Mouse (Mus musculus): Measurements from ENCODE around the gene Olfr523. TPM values are rescaled to one million over a fixed set of nuclear protein-coding genes. Genes with fewer than 3 reads are reported as not detected.
A peak's percentile ranks its signal among the peaks of the same experiment; 100 is the strongest.

The Olfr523 gene
- total RNA-seq, 2 experiments from 2014 or later: not detected

- DNase-seq: no peak
Measured at GRCm38 (mm10) chr7:140180692-140181091, 7.7 kb downstream of the Olfr523 start.

DNA sequence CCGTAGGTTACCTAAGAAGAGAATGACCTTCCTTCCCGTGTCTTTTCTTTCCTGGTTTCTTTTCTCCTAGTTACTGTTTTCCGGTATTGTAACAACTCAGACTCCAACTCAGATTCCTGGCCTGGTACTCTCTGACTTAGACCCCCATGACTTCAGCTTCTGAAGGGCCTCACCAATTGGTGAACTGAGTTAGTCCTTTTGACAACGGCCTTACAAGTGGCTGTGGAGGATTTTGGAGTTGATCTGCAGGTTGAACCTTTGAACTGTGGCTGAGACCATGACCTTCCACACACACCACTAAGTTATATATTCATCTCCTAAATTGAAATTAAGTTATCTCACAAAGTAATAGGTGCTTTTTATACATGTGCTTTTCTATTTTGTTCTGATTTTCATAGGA, 11.2 kb downstream of the Olfr523 start:
- DNase-seq: no peak

GRCm38 (mm10) chr7:140186646-140187620, 13.9 kb downstream of the Olfr523 start:
- DNase-seq: peak in 1 of 2 experiments; percentile 2

DNA sequence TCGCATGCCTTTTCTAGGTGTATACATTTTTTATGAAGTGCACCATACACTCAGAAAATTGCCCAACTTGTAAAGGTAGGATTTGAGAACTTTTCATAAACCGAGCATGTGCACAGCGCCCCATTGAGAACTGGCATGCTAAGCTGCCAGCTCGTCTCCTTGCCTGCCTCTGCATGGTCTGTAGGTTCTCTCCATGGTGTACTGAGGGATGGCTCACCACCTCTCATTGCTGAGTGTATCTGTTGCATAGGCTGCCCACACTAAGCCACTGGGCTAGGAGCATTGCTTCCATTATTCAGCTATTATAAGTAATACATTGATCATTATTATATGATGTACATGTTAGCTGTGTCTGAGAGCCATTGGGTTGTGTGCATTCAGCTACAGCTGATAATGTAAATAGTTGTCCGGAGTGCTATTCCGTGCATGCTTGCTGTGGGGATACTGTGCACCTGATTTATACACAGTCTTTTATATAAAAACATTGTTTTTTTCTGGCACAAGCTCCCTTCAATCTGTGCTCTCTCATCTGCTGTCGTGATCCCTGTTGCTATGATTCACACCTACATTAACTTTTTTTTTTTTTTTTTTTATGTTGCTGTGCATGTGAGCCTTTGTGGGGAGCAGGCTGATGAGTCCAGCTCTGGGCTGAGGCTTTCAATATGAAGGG, 14.8 kb downstream of the Olfr523 start:
- DNase-seq: no peak

DNA sequence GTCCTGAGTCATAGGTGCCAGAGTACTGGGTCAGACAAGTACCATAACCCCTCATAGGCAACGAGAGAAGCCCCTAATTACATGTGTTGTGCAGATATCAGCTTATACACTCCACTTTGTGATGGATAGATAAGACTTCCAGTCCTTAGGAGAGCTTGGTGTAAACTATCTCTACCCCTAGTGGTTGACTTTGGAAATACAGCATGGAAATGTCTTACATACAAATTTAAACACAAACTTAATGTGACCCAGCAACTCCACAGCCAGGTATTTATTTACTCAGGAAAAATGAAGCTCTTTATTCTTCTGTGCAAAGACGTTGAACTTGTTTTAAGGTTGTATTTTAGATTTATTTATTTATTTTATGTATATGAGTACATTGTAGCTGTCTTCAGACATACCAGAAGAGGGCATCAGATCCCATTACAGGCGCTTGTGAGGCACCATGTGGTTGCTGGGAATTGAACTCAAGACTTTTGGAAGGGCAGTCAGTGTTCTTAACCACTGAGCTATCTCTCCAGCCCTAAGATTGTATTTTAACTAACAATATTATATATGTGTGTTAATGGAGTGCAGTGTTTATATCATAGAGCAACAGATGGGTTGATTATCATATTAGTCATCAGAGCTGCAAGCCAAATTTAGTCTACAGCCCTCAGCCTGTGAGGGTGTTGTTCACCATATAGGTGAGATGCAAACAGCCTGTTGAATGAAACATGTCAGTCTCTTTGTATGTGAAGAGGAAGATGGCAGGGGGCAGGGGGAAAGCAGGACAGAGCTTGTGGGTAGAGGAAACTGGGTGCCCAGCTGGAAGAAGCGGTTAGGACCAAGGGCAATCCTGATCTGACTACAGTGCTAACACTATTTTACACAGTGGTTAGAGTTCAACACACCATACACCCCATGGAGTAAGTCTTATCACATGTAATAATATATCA, 15.6 kb downstream of the Olfr523 start:
- DNase-seq: no peak

GRCm38 (mm10) chr7:140190435-140190834, 17.4 kb downstream of the Olfr523 start:
- no peak for DNase-seq

- no peak for DNase-seq
Measured at GRCm38 (mm10) chr7:140192445-140192844, 19.4 kb downstream of the Olfr523 start.

DNA sequence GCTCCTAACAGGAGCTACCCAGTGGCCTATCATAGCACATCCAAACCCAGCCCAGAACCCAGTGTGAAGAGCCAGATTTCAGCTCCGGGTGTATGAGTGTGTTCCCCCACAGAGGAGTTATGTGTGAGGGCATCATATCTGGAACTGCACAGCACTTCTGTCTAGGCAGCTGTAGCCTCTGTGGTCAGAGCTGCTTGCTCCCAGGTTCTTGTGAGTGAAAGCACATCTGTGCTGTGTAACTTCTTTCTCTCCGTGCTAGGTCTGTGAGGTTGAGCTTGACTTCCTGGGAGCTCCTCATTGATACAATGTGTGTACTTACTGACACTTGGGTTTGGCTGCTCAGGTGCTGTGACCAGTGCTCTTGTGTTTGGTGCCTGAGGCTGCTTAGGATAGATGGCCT, 19.8 kb downstream of the Olfr523 start:
- DNase-seq: no peak

DNA sequence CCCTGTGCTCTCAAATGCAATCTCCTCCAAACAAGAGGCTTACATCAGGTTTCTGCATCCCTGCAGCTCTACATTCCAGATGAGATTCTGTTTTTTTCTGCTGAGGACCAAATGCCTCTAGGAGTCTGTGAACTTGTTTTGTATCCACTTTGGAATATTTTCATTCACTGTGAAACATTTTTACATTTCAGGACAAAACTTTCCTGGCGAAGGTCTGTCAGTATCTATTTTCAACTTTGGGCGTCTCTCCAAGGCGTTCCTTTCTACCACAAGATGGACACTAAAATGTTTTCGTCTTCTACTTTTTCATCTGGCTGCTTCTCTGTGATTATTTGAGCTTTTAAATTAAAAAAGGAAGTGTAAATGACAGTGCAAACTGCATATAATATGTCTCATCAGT, 21.0 kb downstream of the Olfr523 start:
- no peak for DNase-seq

DNA sequence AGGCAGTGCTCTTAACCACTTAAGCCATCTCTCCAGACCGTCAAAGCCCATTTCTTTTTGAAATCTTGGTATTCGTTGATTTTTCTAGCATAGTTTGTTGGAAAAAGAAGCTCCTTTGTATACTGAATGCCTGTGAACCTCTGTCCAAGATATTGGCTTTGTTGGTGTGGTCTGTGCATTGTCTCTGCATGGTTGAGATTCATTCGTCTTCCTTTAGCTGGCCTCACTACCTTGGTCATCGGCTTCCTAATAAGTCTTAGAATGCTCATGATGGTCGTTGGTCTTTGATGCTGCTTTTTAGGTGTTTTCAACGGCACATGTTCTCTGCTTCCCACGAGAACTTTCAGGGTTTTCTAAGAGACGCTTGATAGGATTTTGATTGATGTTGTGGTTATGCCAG, 23.0 kb downstream of the Olfr523 start:
- no peak for DNase-seq

DNA sequence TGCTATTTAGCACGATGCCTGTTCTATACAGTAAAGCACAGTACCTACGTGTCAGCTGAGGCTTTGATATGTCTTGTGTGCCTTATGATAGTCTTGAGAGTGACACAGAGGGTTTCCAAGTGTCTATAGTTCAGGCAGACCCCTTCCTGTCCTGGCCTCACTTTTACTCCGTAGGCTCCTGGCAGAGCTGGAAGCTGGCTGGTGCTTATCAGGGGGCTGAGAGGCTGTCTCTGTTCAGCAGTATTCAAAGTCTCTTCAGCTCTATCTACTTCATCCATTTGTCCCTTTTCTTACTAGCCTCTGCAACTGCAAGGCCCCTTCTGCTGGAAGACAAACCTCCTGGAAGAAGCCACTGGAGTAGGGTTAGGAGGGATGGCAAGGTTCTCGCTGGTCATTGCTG, 28.1 kb downstream of the Olfr523 start:
- no peak for DNase-seq

DNA sequence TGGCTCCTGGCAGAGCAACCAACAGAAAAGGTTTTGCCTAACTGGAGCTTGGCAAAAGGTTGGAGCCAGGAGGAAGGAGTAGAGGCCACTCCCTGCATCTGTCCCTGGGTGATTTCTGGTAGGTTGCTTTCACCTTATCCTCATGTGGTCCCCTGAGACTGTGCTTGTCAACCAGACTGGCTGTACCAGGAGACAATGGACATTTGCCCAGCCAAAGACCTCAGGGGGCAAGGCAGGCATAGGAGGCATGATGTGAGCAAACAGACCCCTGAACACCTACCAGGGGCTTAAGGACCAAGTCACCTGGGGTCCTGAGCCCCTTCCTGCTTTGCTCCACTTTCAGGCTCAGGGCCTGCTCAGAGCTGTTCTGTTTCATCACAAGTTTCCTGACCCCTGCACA, 32.8 kb downstream of the Olfr523 start, which contains the start of gene Olfr524:
Gene Olfr524, minus strand, starts transcription at position 101 of the 400 bp plus-strand sequence.
- no peak for DNase-seq

DNA sequence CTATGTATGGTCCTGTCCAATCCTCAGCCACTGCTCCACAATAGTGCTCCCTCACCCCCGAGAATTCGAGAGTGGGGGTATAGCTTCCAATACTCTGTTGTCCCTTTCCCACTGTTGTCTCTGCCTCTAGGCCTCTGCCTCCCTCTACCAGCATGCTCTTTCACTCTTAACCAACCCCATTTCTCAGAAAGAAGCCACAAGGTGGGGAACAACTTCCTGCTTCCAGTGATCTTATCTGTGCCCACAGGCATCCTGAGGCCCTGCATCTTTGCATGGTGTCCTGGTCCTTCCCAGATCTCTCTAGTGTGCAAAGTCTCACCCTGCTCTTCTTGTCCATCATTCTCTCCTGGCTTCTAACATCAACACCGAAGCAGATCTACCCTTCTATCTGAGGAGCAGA, 33.9 kb downstream of the Olfr523 start:
- no peak for DNase-seq

- no peak for DNase-seq
Measured at GRCm38 (mm10) chr7:140208153-140208552, 35.1 kb downstream of the Olfr523 start.

DNA sequence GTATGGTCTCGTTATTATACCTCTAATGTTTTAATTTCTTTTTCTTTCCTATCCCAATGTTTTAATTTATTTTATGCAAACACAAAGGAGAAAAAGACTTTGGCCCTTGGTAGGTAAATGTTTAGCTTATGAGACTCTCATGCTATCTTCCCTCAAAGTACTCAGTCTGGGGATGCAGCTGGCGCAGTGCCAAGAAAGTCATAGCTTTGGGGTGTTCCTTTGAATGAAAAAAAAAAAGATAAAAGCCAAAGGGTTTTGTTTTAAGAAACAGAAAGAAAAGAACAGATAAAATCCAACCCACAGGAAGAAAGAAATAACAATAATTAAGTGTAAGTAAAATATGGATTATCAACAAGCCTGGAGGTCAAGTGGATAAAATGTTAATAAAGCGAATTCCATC, 35.7 kb downstream of the Olfr523 start:
- no peak for DNase-seq

- no peak for DNase-seq
Measured at GRCm38 (mm10) chr7:140213841-140214240, 40.8 kb downstream of the Olfr523 start.

DNA sequence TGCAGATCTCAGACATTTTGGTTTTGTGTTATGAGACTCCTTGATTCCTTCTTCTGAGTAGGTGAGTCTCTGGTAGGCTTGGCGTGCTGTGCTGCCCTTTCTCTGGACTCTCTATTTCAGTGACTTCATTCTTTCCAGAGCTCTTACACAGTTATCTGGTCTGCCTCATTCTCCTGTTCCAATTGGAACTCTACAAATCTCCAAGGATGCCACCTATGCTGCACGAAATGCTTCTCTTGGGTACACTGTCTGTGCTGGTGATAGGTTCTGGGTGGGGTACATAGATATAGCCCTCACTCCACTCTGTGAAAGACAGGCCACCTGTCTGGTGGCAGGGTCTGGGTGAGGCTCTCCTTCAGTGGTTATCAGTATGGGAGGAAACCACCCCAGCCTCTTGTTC, 45.0 kb downstream of the Olfr523 start, which contains the start of gene Cd163l1:
Gene Cd163l1, plus strand, starts transcription at position 301 of the 400 bp plus-strand sequence.
- DNase-seq: no peak

GRCm38 (mm10) chr7:140219268-140219667, 46.3 kb downstream of the Olfr523 start:
- peak in 1 of 2 experiments; percentile 8 for DNase-seq

DNA sequence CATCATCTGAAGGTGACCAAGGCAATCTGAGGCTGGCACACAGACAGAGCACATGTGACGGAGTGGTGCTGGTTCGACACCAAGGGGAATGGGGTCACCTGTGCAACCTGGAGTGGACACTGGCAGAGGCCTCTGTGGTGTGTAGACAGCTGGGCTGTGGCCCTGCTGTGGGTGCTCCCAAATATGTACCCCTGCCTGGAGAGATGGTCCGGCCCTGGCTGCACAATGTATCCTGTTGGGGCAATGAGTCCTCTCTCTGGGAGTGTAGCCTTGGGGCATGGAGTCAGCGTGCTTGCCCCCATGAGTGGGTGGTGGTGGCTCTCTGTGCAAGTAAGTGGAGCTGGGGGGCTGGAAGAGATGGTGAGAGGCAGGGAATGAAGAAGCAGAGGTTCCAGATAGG, 47.4 kb downstream of the Olfr523 start:
- no peak for DNase-seq

- no peak for DNase-seq
Measured at GRCm38 (mm10) chr7:140224209-140224608, 51.2 kb downstream of the Olfr523 start.
